Mouse (Mus musculus) heart, postnatal 0 days (tissue): ENCODE measurements at regions not wholly inside any gene's neighbourhood (a gene's known extent, or its start where the extent isn't known, plus 50 kb on each side); places are given as distances from the start of the nearest gene placed in this dataset.

Experiments used
- CTCF ChIP-seq: IDR thresholded peaks from 2 replicates; pipeline ENCODE4 v1.5.1; 2016; ENCODE audit warnings: antibody characterized with exemption, control low read depth, low read depth
- EP300 ChIP-seq: IDR thresholded peaks from 2 replicates; pipeline ENCODE4 v1.6.1; 2016; ENCODE audit warnings: antibody characterized with exemption, low read depth

DNA sequence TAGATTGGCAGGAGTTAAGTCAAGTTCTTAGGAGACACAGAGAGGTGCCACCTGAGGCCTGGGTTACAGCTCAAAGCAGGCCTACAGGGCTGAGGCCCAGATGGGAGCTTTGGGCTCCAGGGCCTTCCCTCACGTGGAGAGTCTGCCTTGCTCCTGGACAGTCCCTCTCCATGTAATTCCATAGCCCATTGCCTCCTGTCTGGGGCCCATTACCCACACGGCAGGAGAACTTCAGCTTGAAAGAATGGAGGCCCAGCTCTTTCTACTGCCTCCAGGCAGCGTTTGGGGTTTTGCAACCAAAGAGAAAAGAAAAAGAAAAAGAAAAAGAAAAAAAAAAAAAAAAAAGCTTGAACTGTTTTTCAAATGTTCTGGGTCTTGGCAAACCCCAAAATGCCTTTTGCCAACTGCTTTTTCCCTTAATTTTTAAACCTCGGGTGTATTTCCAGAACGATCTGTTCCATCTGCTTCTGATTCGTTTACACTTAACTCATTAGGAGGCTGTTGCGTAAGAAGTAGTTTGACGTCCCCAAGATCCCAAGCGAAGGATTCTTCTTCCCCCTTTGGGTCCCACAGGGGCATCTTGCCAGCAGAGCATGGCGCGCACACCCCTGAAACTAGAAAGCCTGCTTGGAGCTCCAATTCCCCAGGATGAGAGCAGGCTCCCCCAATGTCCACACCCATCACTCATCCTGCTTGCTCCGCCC, 165.4 kb upstream of the Zfp703 start:
- TF ChIP-seq CTCF: no peak
- TF ChIP-seq EP300: no peak
